Mouse (Mus musculus): ENCODE measurements around the gene Defb19.

GRCm38 (mm10) chr2:152616470-152616869, 36.4 kb upstream of the Defb19 start:
- no peak for TF ChIP-seq CTCF (conservative IDR thresholded peaks at IDR 0.05; ENCODE audit: insufficient read depth, insufficient read length, low read depth, low read length)
- TF ChIP-seq POLR2A (IDR thresholded peaks at IDR 0.05; ENCODE audit: low read depth, low read length), result no peak

All from kidney, adult 2 months (tissue).